Mouse (Mus musculus) C2C12 (cell line): Measurements from ENCODE around the gene Gm20388. TPM values are rescaled to one million over a fixed set of nuclear protein-coding genes. Genes with fewer than 3 reads are reported as not detected.

Experiments used
- H3K27me3 ChIP-seq: one replicate; pipeline ENCODE4 v1.6.1; 2011; ENCODE audit not compliant: control insufficient read depth, insufficient read depth, insufficient read length
- H3K36me3 ChIP-seq: one replicate; pipeline ENCODE4 v1.6.1; 2011; ENCODE audit not compliant: control insufficient read depth, insufficient read depth
- H3K4me3 ChIP-seq: one replicate; pipeline ENCODE4 v1.5.1; 2011; ENCODE audit warnings: mild to moderate bottlenecking, control low read depth; ENCODE audit not compliant: poor library complexity, insufficient read depth, severe bottlenecking
- H3K79me2 ChIP-seq: one replicate; pipeline ENCODE4 v1.6.1; 2011; ENCODE audit not compliant: control insufficient read depth, insufficient read depth
- H3K79me3 ChIP-seq: one replicate; pipeline ENCODE4 v1.6.1; 2011; ENCODE audit warnings: low read depth, control low read depth
- H3ac ChIP-seq: one replicate; pipeline ENCODE3; 2011; ENCODE audit warnings: low read depth; ENCODE audit not compliant: control insufficient read depth, insufficient read length
- CEBPB ChIP-seq: IDR thresholded peaks from one replicate; pipeline ENCODE4 v1.6.1; 2011; ENCODE audit warnings: low read depth, mild to moderate bottlenecking, control low read depth, moderate library complexity
- CTCF ChIP-seq: IDR thresholded peaks from one replicate; pipeline ENCODE4 v1.5.1; 2011; ENCODE audit not compliant: control insufficient read depth, insufficient read depth, insufficient read length
- FOSL1 ChIP-seq: IDR thresholded peaks from one replicate; pipeline ENCODE4 v1.8.0; 2011; ENCODE audit warnings: mild to moderate bottlenecking, low read length; ENCODE audit not compliant: poor library complexity, insufficient read depth, severe bottlenecking
- MAX ChIP-seq: IDR thresholded peaks from one replicate; pipeline ENCODE4 v1.6.1; 2011; ENCODE audit warnings: mild to moderate bottlenecking, control low read depth
- MYOD1 ChIP-seq: IDR thresholded peaks from one replicate; pipeline ENCODE4 v1.6.1; 2011; ENCODE audit warnings: low read depth; ENCODE audit not compliant: control insufficient read depth, insufficient read length
- MYOG ChIP-seq: IDR thresholded peaks from one replicate; pipeline ENCODE4 v1.6.1; 2011; ENCODE audit not compliant: control insufficient read depth, insufficient read length; ENCODE audit errors: extremely low read depth
- USF1 ChIP-seq: IDR thresholded peaks from one replicate; pipeline ENCODE4 v1.6.1; 2011; ENCODE audit warnings: low read depth, mild to moderate bottlenecking, control low read depth, moderate library complexity
- polyA plus RNA-seq: library from polyadenylated mRNA; unstranded; fragments of >200 nt; fragmentation: generic; extraction: Trizol; gene quantifications from one replicate; pipeline ENCODE4 v1.2.1, GENCODE M21; 2012; ENCODE audit warnings: missing spikeins

The Gm20388 gene
- polyA plus RNA-seq, 1 experiment: 15.0 TPM

GRCm38 (mm10) chr8:120610824-120611223 is 700.2 kb downstream of the Gm20388 start:
- no peaks in the 10 kb centered on the region for H3K79me3 ChIP-seq
- no peak overlapping the region for H3ac ChIP-seq
- TF ChIP-seq CEBPB: peak; percentile 55
- no peak for TF ChIP-seq CTCF
- peak; percentile 42 for TF ChIP-seq MYOD1
- no peak for TF ChIP-seq MYOG
- H3K36me3 ChIP-seq: no peaks in the 10 kb centered on the region
- peaks cover 4% of the 10 kb centered on the region for H3K27me3 ChIP-seq
- no peak overlapping the region for H3K4me3 ChIP-seq
- H3K79me2 ChIP-seq: no peaks in the 10 kb centered on the region

GRCm38 (mm10) chr8:120614491-120614890 is 703.9 kb downstream of the Gm20388 start:
- H3K79me2 ChIP-seq: no peaks in the 10 kb centered on the region
- no peaks in the 10 kb centered on the region for H3K36me3 ChIP-seq
- no peak for TF ChIP-seq MYOD1
- TF ChIP-seq USF1: no peak
- TF ChIP-seq MAX: no peak
- TF ChIP-seq CEBPB: no peak
- no peak overlapping the region for H3K4me3 ChIP-seq
- no peaks in the 10 kb centered on the region for H3K27me3 ChIP-seq
- no peaks in the 10 kb centered on the region for H3K79me3 ChIP-seq
- no peak overlapping the region for H3ac ChIP-seq

- no peaks in the 10 kb centered on the region for H3K79me2 ChIP-seq
- no peak overlapping the region for H3K4me3 ChIP-seq
- no peak overlapping the region for H3ac ChIP-seq
- TF ChIP-seq CEBPB (no peak), USF1 (no peak), FOSL1 (no peak), CTCF (no peak), MYOD1 (no peak), MYOG (no peak), MAX (no peak)
- no peaks in the 10 kb centered on the region for H3K79me3 ChIP-seq
- no peaks in the 10 kb centered on the region for H3K36me3 ChIP-seq
- H3K27me3 ChIP-seq: no peaks in the 10 kb centered on the region
These were observed 706.3 kb downstream of the Gm20388 start for GRCm38 (mm10) chr8:120616663-120617626.

- Histone ChIP-seq H3K4me3 (no peak overlapping the region), H3ac (no peak overlapping the region), H3K79me3 (no peaks in the 10 kb centered on the region), H3K79me2 (no peaks in the 10 kb centered on the region), H3K27me3 (no peaks in the 10 kb centered on the region), H3K36me3 (no peaks in the 10 kb centered on the region)
- TF ChIP-seq MYOG (no peak), MAX (no peak), FOSL1 (no peak), CTCF (peak; percentile 28), CEBPB (no peak)
These were observed 707.5 kb downstream of the Gm20388 start for GRCm38 (mm10) chr8:120618110-120618509.

- H3K4me3 ChIP-seq: no peak overlapping the region
- TF ChIP-seq MYOG: no peak
- TF ChIP-seq FOSL1: no peak
- TF ChIP-seq USF1: no peak
- no peak for TF ChIP-seq CEBPB
- TF ChIP-seq MYOD1: no peak
- no peak for TF ChIP-seq MAX
- no peak for TF ChIP-seq CTCF
- no peaks in the 10 kb centered on the region for H3K79me3 ChIP-seq
These were observed 708.9 kb downstream of the Gm20388 start for GRCm38 (mm10) chr8:120619235-120620180.

More at GRCm38 (mm10) chr8:120619235-120620180, 708.9 kb downstream of the Gm20388 start:
- Histone ChIP-seq H3ac (no peak overlapping the region), H3K27me3 (no peaks in the 10 kb centered on the region), H3K79me2 (no peaks in the 10 kb centered on the region), H3K36me3 (no peaks in the 10 kb centered on the region)
